11 mouse cellular contexts compared by ENCODE assay signal in the genomic region with DNA sequence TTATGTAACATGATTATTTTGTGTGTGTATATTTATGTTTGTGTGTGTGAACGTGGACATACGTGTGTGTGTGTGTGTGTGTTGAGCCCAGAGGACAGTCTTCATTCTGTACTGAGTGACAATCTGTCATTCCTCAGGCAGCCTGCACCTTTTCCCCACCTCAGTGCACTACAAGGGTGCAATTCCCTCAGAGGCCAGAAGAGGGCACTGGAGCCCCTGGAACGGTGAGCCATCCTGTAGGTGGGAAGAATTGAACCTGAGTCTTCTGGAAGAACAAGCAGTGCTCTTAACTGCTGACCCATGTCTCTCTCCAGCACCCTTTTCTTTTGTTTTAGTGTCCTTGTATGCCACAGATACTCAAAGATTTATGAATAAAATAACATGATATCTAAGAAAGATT. TPM values are rescaled to one million over a fixed set of nuclear protein-coding genes. Genes with fewer than 3 reads are reported as not detected.
DNase-seq lines count a peak whose midpoint lies in the region; ATAC-seq and TF ChIP-seq lines count a peak whose summit lies in the region.
"Had no signal": no experiment of that assay in that cellular context is flagged by ENCODE, and none has a peak within 500 bp of the region (broad histone marks: within the 10 kb centered on the region; RNA-seq: fewer than 3 reads in every experiment).

No protein-coding gene starts in this region.

- H3K4me1 ChIP-seq in forebrain, embryonic 10.5 days, result no peaks in the 10 kb centered on the region
- H3K4me1 ChIP-seq in forebrain, embryonic 15.5 days, result 0 out of 2 replicates have a peak, but pooled peaks cover 8% of the 10 kb centered on the region
- no peaks in the 10 kb centered on the region for H3K4me1 ChIP-seq in liver, adult 2 months (ENCODE audit: control insufficient read depth, insufficient read depth, low read length)
- H3K4me1 ChIP-seq in liver, embryonic 11.5 days (replicated peaks; ENCODE audit: control insufficient read depth, insufficient read depth, low read length), result no peaks in the 10 kb centered on the region
- no peaks in the 10 kb centered on the region for H3K4me1 ChIP-seq in limb, embryonic 11.5 days (ENCODE audit: control insufficient read depth, insufficient read depth, low read length)
- H3K4me1 ChIP-seq: hindbrain, embryonic 15.5 days; neural tube, embryonic 12.5 days had no signal

- no peaks in the 10 kb centered on the region for H3K36me3 ChIP-seq in forebrain, embryonic 10.5 days (replicated peaks)
- H3K36me3 ChIP-seq in forebrain, embryonic 15.5 days, result peaks cover 6% of the 10 kb centered on the region; the same call in 1 of the 2 replicates
- no peaks in the 10 kb centered on the region for H3K36me3 ChIP-seq in liver, adult 2 months (ENCODE audit: control insufficient read depth, insufficient read depth, low read length)
- H3K36me3 ChIP-seq in liver, embryonic 11.5 days (ENCODE audit: control insufficient read depth, insufficient read depth, low read length), result no peaks in the 10 kb centered on the region
- H3K36me3 ChIP-seq in limb, embryonic 11.5 days (ENCODE audit: control insufficient read depth, insufficient read depth, low read length), result no peaks in the 10 kb centered on the region

- H3K79me2 ChIP-seq in liver, adult 2 months (ENCODE audit: control insufficient read depth, insufficient read depth, low read length), result no peaks in the 10 kb centered on the region

- peak; percentile 52 for DNase-seq in forebrain, embryonic 10.5 days (ENCODE audit: extremely low spot score, low spot score)
- peak; percentile 21 for DNase-seq in liver, adult 2 months (ENCODE audit: extremely low read depth, low read depth, low spot score)
- DNase-seq in liver, embryonic 11.5 days (ENCODE audit: low spot score), result no peak
- DNase-seq in adrenal gland, postnatal 14 days, result peak; percentile 79
- DNase-seq in embryo, embryonic 11 days, result peak; percentile 47
- peak; percentile 83 for DNase-seq in limb, embryonic 11.5 days (ENCODE audit: low spot score)
- DNase-seq in right cerebral cortex, postnatal 14 days, result peak; percentile 73

- no peak for TF ChIP-seq POLR2A in liver, adult 2 months (IDR thresholded peaks at IDR 0.05; ENCODE audit: extremely low read depth, insufficient read depth, low read length)

- H3K27me3 ChIP-seq in forebrain, embryonic 10.5 days (ENCODE audit: poor library complexity, severe bottlenecking), result peaks cover 6% of the 10 kb centered on the region; the same call in 1 of the 2 replicates
- H3K27me3 ChIP-seq in forebrain, embryonic 15.5 days, result no peaks in the 10 kb centered on the region
- no peaks in the 10 kb centered on the region for H3K27me3 ChIP-seq in liver, adult 2 months (ENCODE audit: control insufficient read depth, insufficient read depth, low read length)
- H3K27me3 ChIP-seq in liver, embryonic 11.5 days (replicated peaks; ENCODE audit: control insufficient read depth, insufficient read depth, low read length), result no peaks in the 10 kb centered on the region
- no peaks in the 10 kb centered on the region; the same call in 1 of the 2 replicates for H3K27me3 ChIP-seq in limb, embryonic 11.5 days (ENCODE audit: control insufficient read depth, insufficient read depth, low read length)
- H3K27me3 ChIP-seq: hindbrain, embryonic 15.5 days; neural tube, embryonic 12.5 days; Patski had no signal

- H3K9me3 ChIP-seq in forebrain, embryonic 10.5 days, result no peaks in the 10 kb centered on the region
- H3K9me3 ChIP-seq in forebrain, embryonic 15.5 days, result no peaks in the 10 kb centered on the region
- H3K9me3 ChIP-seq in liver, embryonic 11.5 days (ENCODE audit: control insufficient read depth, low read length), result no peaks in the 10 kb centered on the region
- H3K9me3 ChIP-seq in limb, embryonic 11.5 days (ENCODE audit: control insufficient read depth, low read length), result no peaks in the 10 kb centered on the region
- H3K9me3 ChIP-seq: hindbrain, embryonic 15.5 days; neural tube, embryonic 12.5 days had no signal

- no peak overlapping the region for H3K27ac ChIP-seq in forebrain, embryonic 10.5 days
- no peak overlapping the region for H3K27ac ChIP-seq in forebrain, embryonic 15.5 days (replicated peaks)
- H3K27ac ChIP-seq in liver, adult 2 months (replicated peaks; ENCODE audit: insufficient read depth, low read depth, low read length), result no peak overlapping the region
- no peak overlapping the region for H3K27ac ChIP-seq in liver, embryonic 11.5 days (ENCODE audit: low read depth, low read length)
- no peak overlapping the region for H3K27ac ChIP-seq in limb, embryonic 11.5 days (replicated peaks; ENCODE audit: low read depth, low read length)
- H3K27ac ChIP-seq: hindbrain, embryonic 15.5 days; neural tube, embryonic 12.5 days had no signal

- TF ChIP-seq CTCF in liver, adult 2 months (IDR thresholded peaks at IDR 0.05; ENCODE audit: low read depth, low read length), result peak; percentile 95

- no peak overlapping the region for H3K4me3 ChIP-seq in forebrain, embryonic 10.5 days
- H3K4me3 ChIP-seq in forebrain, embryonic 15.5 days, result no peak overlapping the region
- H3K4me3 ChIP-seq in liver, adult 2 months (ENCODE audit: insufficient read depth, low read depth, low read length), result no peak overlapping the region
- H3K4me3 ChIP-seq in liver, embryonic 11.5 days (ENCODE audit: low read depth, low read length), result no peak overlapping the region
- H3K4me3 ChIP-seq in limb, embryonic 11.5 days (ENCODE audit: low read depth, low read length), result no peak overlapping the region
- H3K4me3 ChIP-seq: hindbrain, embryonic 15.5 days; neural tube, embryonic 12.5 days had no signal

- ATAC-seq in forebrain, embryonic 15.5 days (replicated peaks), result no peak
- no peak for ATAC-seq in liver, embryonic 11.5 days (replicated peaks; ENCODE audit: low FRiP score)
- ATAC-seq in limb, embryonic 11.5 days (ENCODE audit: insufficient number of reproducible peaks, low FRiP score, low TSS enrichment, low read depth), result no peak
- ATAC-seq: Patski had no signal

- 17% methylated on average over 3 of the region's 3 CpGs for WGBS in forebrain, embryonic 10.5 days
- WGBS in forebrain, embryonic 15.5 days, result 18% methylated on average over 3 of the region's 3 CpGs
- 14% methylated on average over 3 of the region's 3 CpGs for WGBS in liver, adult 2 months
- 13% methylated on average over 3 of the region's 3 CpGs for WGBS in liver, embryonic 11.5 days
- WGBS in limb, embryonic 11.5 days, result 25% methylated on average over 3 of the region's 3 CpGs

- H3K9ac ChIP-seq in forebrain, embryonic 15.5 days (replicated peaks), result no peak overlapping the region
- no peak overlapping the region for H3K9ac ChIP-seq in liver, adult 2 months (ENCODE audit: low read depth, low read length)
- H3K9ac ChIP-seq in liver, embryonic 11.5 days (ENCODE audit: low read depth, low read length), result no peak overlapping the region
- H3K9ac ChIP-seq in limb, embryonic 11.5 days (ENCODE audit: low read length), result no peak overlapping the region
- H3K9ac ChIP-seq: hindbrain, embryonic 15.5 days; neural tube, embryonic 12.5 days had no signal

- H3K4me2 ChIP-seq in forebrain, embryonic 15.5 days (replicated peaks), result no peak overlapping the region
- H3K4me2 ChIP-seq in liver, embryonic 11.5 days, result no peak overlapping the region
- no peak overlapping the region for H3K4me2 ChIP-seq in limb, embryonic 11.5 days (ENCODE audit: low read depth, severe bottlenecking)
- H3K4me2 ChIP-seq: hindbrain, embryonic 15.5 days; neural tube, embryonic 12.5 days had no signal

RNA-seq across cellular contexts. Expression of a gene that starts 23.7 kb away (rescaled TPM):
- polyA plus RNA-seq in forebrain, embryonic 10.5 days (2016; fragmentation: Nextera tagmentation; extraction: Ambion mirVana), result 1.8 TPM in 2 replicates
- polyA plus RNA-seq in forebrain, embryonic 15.5 days (2015; fragmentation: Nextera tagmentation; extraction: Ambion mirVana), result 14.9 and 15.8 TPM in 2 replicates
- not detected in 2 replicates for total RNA-seq in liver, adult 2 months (2014; rRNA removed)
- not detected in 2 replicates for polyA plus RNA-seq in liver, adult 2 months (2012; rRNA removed)
- 0.14 and 0.34 TPM in 2 replicates for polyA plus RNA-seq in liver, embryonic 11.5 days (2014; fragmentation: Nextera tagmentation; extraction: Ambion mirVana)
- 0.48 and 1.8 TPM in 2 replicates for total RNA-seq in adrenal gland, postnatal 14 days (2021)
- 1.1 and 1.2 TPM in 2 replicates for polyA plus RNA-seq in limb, embryonic 11.5 days (2014; fragmentation: Nextera tagmentation; extraction: Ambion mirVana)

RNA-seq across cellular contexts. Expression of a gene that starts 30.8 kb away (rescaled TPM):
- polyA plus RNA-seq in forebrain, embryonic 10.5 days (2016; fragmentation: Nextera tagmentation; extraction: Ambion mirVana), result 0.81 TPM in 1 of 2 replicates, not detected in the other
- polyA plus RNA-seq in forebrain, embryonic 15.5 days (2015; fragmentation: Nextera tagmentation; extraction: Ambion mirVana), result not detected in 2 replicates
- not detected in 2 replicates for total RNA-seq in liver, adult 2 months (2014; rRNA removed)
- 0.17 TPM in 1 of 2 replicates, not detected in the other for polyA plus RNA-seq in liver, adult 2 months (2012; rRNA removed)
- 6.8 and 8.2 TPM in 2 replicates for polyA plus RNA-seq in liver, embryonic 11.5 days (2014; fragmentation: Nextera tagmentation; extraction: Ambion mirVana)
- not detected in 2 replicates for total RNA-seq in adrenal gland, postnatal 14 days (2021)
- 0.12 and 0.27 TPM in 2 replicates for polyA plus RNA-seq in limb, embryonic 11.5 days (2014; fragmentation: Nextera tagmentation; extraction: Ambion mirVana)
- polyA plus RNA-seq: neural tube, embryonic 12.5 days; Patski had no signal
